Mouse (Mus musculus): ENCODE data around the gene Ccdc110. TPM values are rescaled to one million over a fixed set of nuclear protein-coding genes. Genes with fewer than 3 reads are reported as not detected.

Ccdc110 gene
- polyA plus RNA-seq, 1 experiment from 2014 or later = 0.38 TPM

DNA sequence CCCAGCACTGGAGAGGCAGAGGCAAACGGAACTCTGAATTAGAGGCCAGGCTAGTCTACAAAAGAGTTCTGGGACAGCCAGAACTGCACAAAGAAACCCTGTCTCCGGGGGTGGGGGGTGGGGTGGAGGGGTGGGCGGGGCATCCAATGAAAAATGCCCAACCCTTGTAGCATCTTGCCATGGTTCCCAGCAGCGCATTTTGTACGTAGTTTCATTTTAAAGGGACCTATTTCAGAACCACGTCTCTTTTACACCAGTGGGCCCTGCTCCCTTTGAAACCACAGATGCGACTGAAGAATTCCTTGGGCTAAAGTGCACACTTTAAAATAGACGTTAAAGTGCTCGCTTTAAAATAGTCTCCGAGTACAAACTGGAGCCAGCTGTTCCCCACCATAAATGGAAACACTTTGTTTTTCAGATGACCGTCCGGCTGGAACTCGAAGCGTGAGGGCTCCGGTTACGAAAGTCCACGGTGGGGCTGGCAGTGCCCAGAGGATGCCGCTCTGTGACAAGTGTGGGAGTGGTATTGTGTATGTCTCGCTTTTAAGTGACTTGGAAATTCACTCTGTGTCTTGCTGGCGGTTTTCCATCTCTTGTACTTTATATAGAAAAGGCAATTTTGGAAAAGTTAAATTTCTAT lies 17.3 kb upstream of the Ccdc110 start:
- no peaks in the 10 kb centered on the region for H3K27me3 ChIP-seq
- no peak for ATAC-seq (replicated peaks)
- H3K4me1 ChIP-seq = no peaks in the 10 kb centered on the region
- no peak overlapping the region for H3K4me3 ChIP-seq
- no peaks in the 10 kb centered on the region for H3K36me3 ChIP-seq
- H3K9me3 ChIP-seq = no peaks in the 10 kb centered on the region
- WGBS = 80% methylated on average over 20 of the region's 20 CpGs
- H3K4me2 ChIP-seq (replicated peaks) = no peak overlapping the region
- H3K27ac ChIP-seq (replicated peaks) = no peak overlapping the region
- H3K9ac ChIP-seq (replicated peaks) = no peak overlapping the region

DNA sequence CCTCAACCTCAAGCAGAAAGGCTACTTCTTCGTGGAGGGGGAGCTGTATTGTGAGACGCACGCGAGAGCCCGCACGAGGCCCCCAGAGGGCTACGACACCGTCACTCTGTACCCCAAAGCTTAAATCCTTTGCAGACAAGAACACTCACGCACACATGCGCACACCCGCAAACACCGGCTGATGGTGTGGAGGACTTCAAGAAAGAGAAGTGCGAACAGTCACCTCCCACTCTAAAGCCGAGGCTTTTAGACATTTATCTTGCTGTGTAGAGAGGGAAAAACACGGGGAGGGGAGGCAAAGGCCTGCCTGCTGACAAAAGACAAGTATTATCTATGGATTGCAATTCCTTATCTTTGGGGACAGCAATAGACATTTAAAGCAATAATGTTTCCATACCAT lies 15.5 kb upstream of the Ccdc110 start:
- H3K9ac ChIP-seq (replicated peaks) = no peak overlapping the region
- H3K4me1 ChIP-seq = no peaks in the 10 kb centered on the region
- WGBS = 83% methylated on average over 15 of the region's 15 CpGs
- H3K4me3 ChIP-seq = no peak overlapping the region
- H3K4me2 ChIP-seq (replicated peaks) = no peak overlapping the region
- H3K9me3 ChIP-seq = no peaks in the 10 kb centered on the region
- H3K27ac ChIP-seq (replicated peaks) = no peak overlapping the region
- no peaks in the 10 kb centered on the region for H3K36me3 ChIP-seq
- H3K27me3 ChIP-seq = no peaks in the 10 kb centered on the region
- no peak for ATAC-seq (replicated peaks)

DNA sequence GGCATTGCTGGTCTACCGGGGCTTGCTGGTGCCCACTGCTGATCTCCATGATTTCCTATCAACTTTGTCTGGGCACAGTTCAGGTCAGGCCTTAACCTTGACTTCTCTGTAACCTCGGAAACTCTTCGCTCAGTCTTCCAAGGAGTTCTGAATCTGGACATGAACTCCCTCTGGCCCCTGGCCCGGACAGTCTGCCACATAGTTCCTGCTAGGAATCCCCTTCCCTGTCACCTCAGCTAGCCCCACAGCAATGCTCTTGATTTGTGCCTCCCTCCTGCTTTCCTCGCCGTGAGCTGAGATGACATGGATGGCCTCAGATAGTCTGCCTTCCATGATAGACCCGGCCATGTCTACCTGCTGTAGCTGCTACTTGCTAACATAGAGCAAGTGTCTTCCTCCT lies 14.0 kb upstream of the Ccdc110 start:
- Histone ChIP-seq H3K27ac (replicated peaks) (no peak overlapping the region), H3K4me1 (no peaks in the 10 kb centered on the region), H3K4me3 (no peak overlapping the region), H3K9ac (replicated peaks) (no peak overlapping the region), H3K36me3 (no peaks in the 10 kb centered on the region), H3K4me2 (replicated peaks) (no peak overlapping the region), H3K27me3 (no peaks in the 10 kb centered on the region), H3K9me3 (no peaks in the 10 kb centered on the region)
- ATAC-seq (replicated peaks) = no peak
- 96% methylated on average over 7 of the region's 7 CpGs for WGBS

DNA sequence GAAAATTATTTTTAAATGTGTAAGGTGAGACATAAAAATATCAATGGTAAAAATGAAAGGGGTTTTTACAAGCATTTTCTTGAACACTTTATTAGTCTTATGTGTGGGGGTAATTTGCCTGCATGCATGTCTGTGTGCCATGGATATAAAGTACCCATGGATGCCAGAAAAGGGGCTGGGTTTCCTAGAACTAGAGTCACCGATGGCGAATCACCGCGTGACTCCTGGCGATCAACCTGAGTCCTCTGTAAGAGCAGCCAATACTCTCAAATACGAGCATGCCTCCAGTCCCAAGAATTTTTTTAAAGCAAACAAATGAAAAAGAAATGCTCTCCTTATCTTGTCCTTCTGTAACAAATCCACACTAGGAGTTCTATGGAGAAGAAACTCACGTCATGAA lies 12.3 kb upstream of the Ccdc110 start:
- H3K9me3 ChIP-seq = no peaks in the 10 kb centered on the region
- no peak overlapping the region for H3K4me2 ChIP-seq (replicated peaks)
- H3K4me3 ChIP-seq = no peak overlapping the region
- 94% methylated on average over 7 of the region's 7 CpGs for WGBS
- ATAC-seq (replicated peaks) = no peak
- no peaks in the 10 kb centered on the region for H3K4me1 ChIP-seq
- no peak overlapping the region for H3K27ac ChIP-seq (replicated peaks)
- no peaks in the 10 kb centered on the region for H3K36me3 ChIP-seq
- no peak overlapping the region for H3K9ac ChIP-seq (replicated peaks)
- no peaks in the 10 kb centered on the region for H3K27me3 ChIP-seq

DNA sequence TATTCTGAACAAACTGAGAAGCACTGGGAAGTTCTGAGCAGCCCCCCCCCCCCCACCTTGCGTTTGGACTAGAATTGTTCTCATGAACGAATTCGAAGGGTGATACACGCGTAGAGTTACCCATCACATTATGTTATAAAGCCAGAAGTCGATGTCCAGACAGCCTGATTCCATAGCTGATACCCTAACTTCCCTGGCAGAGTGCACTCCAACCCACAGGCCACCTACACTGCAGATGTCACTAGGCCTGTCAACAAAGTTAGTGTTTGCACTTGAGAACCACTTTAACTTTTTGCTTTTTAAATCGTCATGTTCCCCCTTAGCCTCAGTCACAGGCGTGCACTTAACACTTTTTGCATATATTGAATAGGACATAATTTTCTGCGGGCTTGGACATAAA lies 2.6 kb downstream of the Ccdc110 start:
- Histone ChIP-seq H3K9ac (replicated peaks) (no peak overlapping the region), H3K4me2 (replicated peaks) (no peak overlapping the region), H3K27me3 (peaks cover 3% of the 10 kb centered on the region; the same call in 1 of the 2 replicates), H3K27ac (replicated peaks) (no peak overlapping the region), H3K4me3 (no peak overlapping the region), H3K9me3 (no peaks in the 10 kb centered on the region), H3K36me3 (no peaks in the 10 kb centered on the region), H3K4me1 (0 out of 2 replicates have a peak, but pooled peaks cover 7% of the 10 kb centered on the region)
- ATAC-seq (replicated peaks) = no peak
- 90% methylated on average over 9 of the region's 9 CpGs for WGBS

DNA sequence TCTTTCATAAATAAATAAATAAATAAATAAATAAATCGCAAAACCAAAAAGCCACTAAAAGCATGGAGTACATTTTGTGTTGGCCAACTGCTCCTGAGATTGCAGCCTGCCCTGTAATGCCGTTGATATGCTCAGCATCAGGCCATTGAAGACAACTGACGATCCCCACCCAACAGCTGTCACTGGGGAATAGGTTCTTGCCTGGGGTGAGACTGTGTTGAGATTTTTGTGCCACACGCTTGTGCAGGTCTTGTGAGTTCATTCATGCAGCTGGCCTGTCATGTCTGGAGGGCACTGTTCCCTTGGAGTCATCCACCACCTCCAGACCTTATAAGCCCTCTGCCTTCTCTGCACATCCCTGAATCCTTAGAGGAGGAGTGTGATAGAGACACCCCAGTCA lies 11.9 kb downstream of the Ccdc110 start:
- Histone ChIP-seq H3K4me3 (no peak overlapping the region), H3K27ac (replicated peaks) (no peak overlapping the region), H3K9me3 (no peaks in the 10 kb centered on the region), H3K9ac (replicated peaks) (no peak overlapping the region), H3K36me3 (no peaks in the 10 kb centered on the region), H3K4me2 (replicated peaks) (no peak overlapping the region), H3K27me3 (no peaks in the 10 kb centered on the region), H3K4me1 (no peaks in the 10 kb centered on the region)
- WGBS = 94% methylated on average over 4 of the region's 4 CpGs
- no peak for ATAC-seq (replicated peaks)

DNA sequence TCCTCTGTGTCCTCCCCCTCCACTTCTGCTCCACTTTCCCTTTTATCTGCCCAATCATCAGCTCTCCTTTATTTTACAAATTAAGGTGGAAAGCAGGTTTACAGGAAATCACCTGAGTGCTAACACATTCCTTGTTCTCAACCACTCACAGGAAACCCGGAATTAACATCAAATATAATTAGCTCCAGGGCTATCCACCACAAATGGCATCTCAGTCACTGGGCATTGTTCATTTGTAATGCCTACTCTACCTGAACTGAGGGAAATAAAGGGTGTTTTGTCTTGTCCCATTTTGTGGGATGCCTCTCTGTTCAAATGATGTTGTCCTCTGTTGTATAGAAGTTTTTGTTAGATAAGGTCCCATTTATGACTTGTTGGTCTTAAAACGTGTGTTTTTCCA lies 16.2 kb downstream of the Ccdc110 start:
- WGBS = 14% methylated on average over 2 of the region's 2 CpGs
- no peak overlapping the region for H3K4me2 ChIP-seq (replicated peaks)
- H3K4me1 ChIP-seq = no peaks in the 10 kb centered on the region

DNA sequence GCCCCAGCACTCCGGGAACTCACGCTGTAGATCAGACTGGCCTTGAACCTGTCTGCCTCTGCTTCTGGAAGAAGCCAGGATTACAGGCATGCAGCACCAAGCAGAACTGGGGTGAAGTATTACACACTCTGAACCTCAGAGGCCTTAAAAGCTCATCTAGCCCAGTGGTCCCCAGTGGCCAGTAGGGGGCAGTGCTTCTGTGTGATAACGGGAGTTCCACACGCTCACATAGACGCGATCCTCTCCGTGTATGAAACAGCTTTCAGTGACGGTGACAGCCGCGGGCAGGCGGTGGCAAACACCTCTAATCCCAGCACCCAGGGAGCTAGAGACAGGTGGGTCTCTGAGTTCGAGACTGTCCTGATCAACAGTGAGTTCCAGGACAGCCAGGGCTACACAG lies 36.5 kb downstream of the Ccdc110 start:
- 94% methylated on average over 12 of the region's 12 CpGs for WGBS
- peaks cover 12% of the 10 kb centered on the region for H3K4me1 ChIP-seq
- H3K9ac ChIP-seq (replicated peaks) = no peak overlapping the region
- H3K27ac ChIP-seq (replicated peaks) = no peak overlapping the region
- H3K4me2 ChIP-seq (replicated peaks) = no peak overlapping the region
- no peak overlapping the region for H3K4me3 ChIP-seq
- no peaks in the 10 kb centered on the region for H3K9me3 ChIP-seq
- ATAC-seq (replicated peaks) = no peak
- H3K27me3 ChIP-seq = no peaks in the 10 kb centered on the region
- H3K36me3 ChIP-seq = no peaks in the 10 kb centered on the region

More for the DNA sequence above, 16.2 kb downstream of the Ccdc110 start:
- H3K27me3 ChIP-seq = no peaks in the 10 kb centered on the region
- no peaks in the 10 kb centered on the region for H3K9me3 ChIP-seq
- no peak overlapping the region for H3K27ac ChIP-seq (replicated peaks)
- no peak for ATAC-seq (replicated peaks)
- H3K36me3 ChIP-seq = no peaks in the 10 kb centered on the region
- H3K4me3 ChIP-seq = no peak overlapping the region
- H3K9ac ChIP-seq (replicated peaks) = no peak overlapping the region

DNA sequence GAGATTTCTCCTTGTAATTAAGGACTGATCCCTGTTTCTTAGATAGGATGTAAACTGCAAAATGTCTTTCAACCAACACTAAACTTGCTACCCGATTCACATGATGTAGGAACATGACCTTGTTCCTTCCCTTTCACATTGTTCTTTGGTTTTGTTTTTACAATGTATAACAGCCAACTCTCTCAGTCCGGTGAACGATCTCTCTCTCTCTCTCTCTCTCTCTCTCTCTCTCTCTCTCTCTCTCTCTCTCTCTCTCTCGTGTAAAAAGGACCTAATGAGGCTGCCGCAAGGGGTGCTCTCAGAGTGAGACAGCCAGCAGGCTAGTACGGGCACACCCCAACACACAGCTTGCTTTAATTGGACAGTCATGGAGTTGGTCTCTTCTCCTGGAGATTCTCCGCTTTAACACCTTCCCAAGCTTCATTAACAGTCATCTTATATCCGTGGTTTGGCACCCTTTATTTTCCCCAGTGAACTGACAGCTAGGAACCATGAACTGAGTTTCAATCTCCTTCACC lies 39.6 kb downstream of the Ccdc110 start:
- H3K36me3 ChIP-seq = no peaks in the 10 kb centered on the region
- ATAC-seq (replicated peaks) = no peak
- 0 out of 2 replicates have a peak overlapping the region, but pooled peaks have one; percentile 59 for H3K9ac ChIP-seq (replicated peaks)

DNA sequence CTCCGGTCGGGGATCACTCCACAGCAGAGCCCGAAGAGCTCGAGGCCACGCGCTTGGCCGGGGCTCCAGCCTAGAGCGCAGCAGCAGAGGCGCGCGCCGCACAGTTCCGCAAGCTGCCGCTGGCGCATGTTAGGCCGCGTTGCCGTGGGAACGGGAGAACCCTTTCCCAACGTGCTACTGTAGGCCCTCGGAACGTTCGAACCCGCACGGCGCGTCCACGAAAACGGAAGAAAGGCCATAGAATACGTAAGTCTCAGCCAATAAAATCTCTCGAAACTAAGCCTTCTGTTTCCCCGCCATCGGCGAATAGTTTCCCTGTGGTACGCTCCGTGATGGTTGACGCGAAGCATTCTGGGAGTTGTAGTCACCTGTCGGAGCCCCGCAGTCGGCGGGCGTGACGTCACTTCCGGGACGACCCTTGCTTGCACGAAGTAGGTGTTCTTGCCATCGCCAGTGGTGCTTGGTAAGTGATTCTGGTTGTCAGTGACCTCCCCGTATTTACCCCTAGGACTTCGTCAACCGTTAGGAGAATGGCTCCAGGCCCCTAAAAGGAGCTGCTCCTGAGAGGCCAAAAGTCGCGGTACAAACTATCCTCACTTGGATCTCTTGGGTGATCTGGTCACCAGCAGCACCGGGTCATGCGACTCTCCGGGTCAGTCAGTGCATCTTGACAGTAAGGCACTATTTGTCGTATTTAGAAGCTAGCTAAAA lies 40.9 kb downstream of the Ccdc110 start, which contains the start of the genes 1700029J07Rik and Ufsp2:
Gene 1700029J07Rik, minus strand, starts transcription at position 127 of the 711 bp plus-strand sequence.
Gene Ufsp2, plus strand, starts transcription at position 403 of the 711 bp plus-strand sequence.
- H3K27me3 ChIP-seq = no peaks in the 10 kb centered on the region
- peak within 1 kb of the TSS; percentile 74 for H3K4me2 ChIP-seq (replicated peaks)
- peak within 1 kb of the TSS; percentile 62 for H3K4me3 ChIP-seq
- under 1% methylated on average over 57 of the region's 57 CpGs for WGBS
- H3K27ac ChIP-seq (replicated peaks) = peak within 1 kb of the TSS; percentile 87
- H3K4me1 ChIP-seq = peaks cover 18% of the 10 kb centered on the region
- H3K36me3 ChIP-seq = peaks cover 3% of the 10 kb centered on the region
- peak; percentile 99 for ATAC-seq (replicated peaks)
- peak within 1 kb of the TSS; percentile 59 for H3K9ac ChIP-seq (replicated peaks)
- H3K9me3 ChIP-seq = no peaks in the 10 kb centered on the region

More for the DNA sequence above, 39.6 kb downstream of the Ccdc110 start:
- Histone ChIP-seq H3K4me1 (peaks cover 18% of the 10 kb centered on the region), H3K27ac (replicated peaks) (no peak overlapping the region), H3K27me3 (no peaks in the 10 kb centered on the region), H3K9me3 (no peaks in the 10 kb centered on the region), H3K4me3 (0 out of 2 replicates have a peak overlapping the region, but pooled peaks have one; percentile 62), H3K4me2 (replicated peaks) (peak overlapping the region; percentile 74)
- WGBS = 51% methylated on average over 8 of the region's 8 CpGs

DNA sequence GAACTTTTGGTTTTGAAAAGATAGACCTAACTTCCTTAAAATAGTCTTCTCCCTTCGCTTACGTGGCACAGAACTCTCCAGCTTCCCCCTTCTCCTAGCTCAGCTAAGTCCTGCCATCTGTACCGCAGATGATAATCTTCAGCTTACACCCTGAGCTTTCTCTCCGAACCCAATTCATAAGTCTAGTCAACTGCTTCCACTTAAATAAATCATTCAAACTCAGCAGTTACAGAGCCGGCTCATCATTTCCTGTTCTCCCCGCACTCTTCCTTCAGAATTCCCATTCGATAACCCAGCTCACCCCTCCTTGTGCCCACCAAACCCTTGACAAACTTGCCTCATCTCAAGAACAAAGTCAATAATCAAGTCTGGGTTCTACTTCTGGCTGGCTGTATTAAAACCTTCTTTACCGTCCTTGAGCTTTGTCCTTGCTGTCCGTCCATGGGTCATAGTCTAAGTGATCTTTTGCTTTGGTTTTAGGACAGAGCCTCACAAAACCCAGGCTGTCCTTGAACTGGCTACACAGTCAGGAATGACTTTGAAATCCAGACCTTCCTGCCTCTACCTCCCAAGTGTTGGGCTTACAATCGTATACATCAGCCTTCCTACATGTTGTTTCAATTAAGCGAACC lies 41.5 kb downstream of the Ccdc110 start:
- H3K27me3 ChIP-seq = no peaks in the 10 kb centered on the region
- H3K27ac ChIP-seq (replicated peaks) = no peak overlapping the region
- H3K4me1 ChIP-seq = peaks cover 18% of the 10 kb centered on the region
- 69% methylated on average over 11 of the region's 11 CpGs for whole genome bisulfite sequencing
- peak overlapping the region; percentile 62 for H3K4me3 ChIP-seq
- peak overlapping the region; percentile 74 for H3K4me2 ChIP-seq (replicated peaks)
- peak overlapping the region; percentile 53 for H3K9ac ChIP-seq (replicated peaks)
- no peaks in the 10 kb centered on the region for H3K9me3 ChIP-seq
- H3K36me3 ChIP-seq = peaks cover 7% of the 10 kb centered on the region
- peak; percentile 3; the same call in 1 of the 2 replicates for ATAC-seq (replicated peaks)

DNA sequence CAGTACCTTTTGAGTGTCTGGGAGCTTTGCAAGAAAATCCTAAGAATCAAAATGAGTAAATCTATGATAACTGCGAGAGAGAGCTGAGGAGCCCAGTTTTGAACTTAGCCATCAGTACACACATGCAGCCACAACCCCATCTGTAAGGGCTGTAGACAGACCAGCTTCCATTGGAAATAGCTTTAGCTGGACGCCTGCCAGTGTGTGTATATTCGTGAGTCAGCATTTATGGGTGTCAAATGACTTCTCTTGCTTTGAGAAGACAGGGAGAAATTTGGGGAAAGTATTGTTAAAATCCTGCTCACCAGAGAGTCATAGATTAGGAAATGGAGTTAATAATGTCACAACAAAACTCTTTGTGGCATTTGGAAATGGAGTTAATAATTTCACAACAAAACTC lies 52.2 kb downstream of the Ccdc110 start:
- Histone ChIP-seq H3K9ac (replicated peaks) (no peak overlapping the region), H3K9me3 (no peaks in the 10 kb centered on the region), H3K4me2 (replicated peaks) (no peak overlapping the region), H3K27me3 (no peaks in the 10 kb centered on the region), H3K4me1 (no peaks in the 10 kb centered on the region), H3K4me3 (no peak overlapping the region), H3K27ac (replicated peaks) (no peak overlapping the region), H3K36me3 (peaks cover 28% of the 10 kb centered on the region; the same call in 1 of the 2 replicates)
- ATAC-seq (replicated peaks) = no peak
- 93% methylated on average over 3 of the region's 3 CpGs for WGBS
